Mouse (Mus musculus) myocyte (in vitro differentiated cells): ENCODE results near the gene Cacna2d3.

ENCODE experiments used
- MAX ChIP-seq: IDR thresholded peaks from one replicate; pipeline ENCODE4 v1.6.1; 2011; ENCODE audit warnings: low read depth, mild to moderate bottlenecking, control low read depth
- MYOD1 ChIP-seq, 3 experiments: IDR thresholded peaks; one replicate each; pipeline ENCODE4 v1.6.1; 2011; ENCODE audit warnings: control low read depth in 2 of 3, low read depth in 2 of 3, mild to moderate bottlenecking in 2 of 3, moderate library complexity in 1 of 3; ENCODE audit not compliant: insufficient read length in 2 of 3, control insufficient read depth in 1 of 3
- POLR2A ChIP-seq: IDR thresholded peaks from one replicate; pipeline ENCODE4 v1.6.1; 2011; ENCODE audit warnings: low read depth, mild to moderate bottlenecking, control low read depth, moderate library complexity; ENCODE audit not compliant: insufficient read length
- POLR2AphosphoS2 ChIP-seq: IDR thresholded peaks from one replicate; pipeline ENCODE4 v1.6.1; 2011; ENCODE audit warnings: low read depth, control low read depth; ENCODE audit not compliant: insufficient read length
- REST ChIP-seq: IDR thresholded peaks from one replicate; pipeline ENCODE4 v1.6.1; 2011; ENCODE audit warnings: mild to moderate bottlenecking, control low read depth, moderate library complexity; ENCODE audit not compliant: insufficient read depth, insufficient read length
- TCF3 ChIP-seq: IDR thresholded peaks from one replicate; pipeline ENCODE4 v1.6.1; 2011; ENCODE audit warnings: low read depth, control low read depth; ENCODE audit not compliant: insufficient read length

DNA sequence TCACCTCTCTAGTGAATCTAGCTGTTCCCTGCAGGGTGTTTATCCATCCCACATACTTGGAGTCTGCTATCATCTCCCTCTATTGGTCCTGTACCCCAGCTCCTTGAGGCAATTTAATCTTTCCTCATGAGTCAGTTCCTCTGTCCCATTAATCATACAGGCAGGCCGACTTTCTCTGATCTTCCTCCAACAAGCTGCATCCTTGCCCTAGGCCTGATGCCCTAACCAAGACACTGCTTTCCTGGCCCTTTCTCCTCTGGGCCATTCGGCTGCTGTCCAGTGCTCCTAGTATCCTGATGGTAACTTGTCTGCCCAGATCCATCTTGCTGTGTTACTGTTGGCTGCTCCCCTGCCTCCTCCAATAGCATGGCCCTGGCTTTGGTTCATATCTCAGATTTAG, 737.4 kb downstream of the Cacna2d3 start:
- no peak for TF ChIP-seq POLR2AphosphoS2
- TF ChIP-seq REST = no peak
- no peak for TF ChIP-seq TCF3
- no peak for TF ChIP-seq MAX
- TF ChIP-seq POLR2A = no peak
- no peak for TF ChIP-seq MYOD1 (IDR thresholded peaks at IDR 0.05; ENCODE audit: control insufficient read depth in 1 of 3, insufficient read length in 2 of 3, low read depth in 2 of 3)
